Mouse (Mus musculus): Measurements from ENCODE around the gene Slc39a11.

GRCm38 (mm10) chr11:113206099-113206498 is 443.8 kb downstream of the Slc39a11 start:
- TF ChIP-seq EP300 (IDR thresholded peaks at IDR 0.05): no peak
- no peak for TF ChIP-seq CTCF (IDR thresholded peaks at IDR 0.05)

Data from lung, postnatal 0 days (tissue).